Mouse (Mus musculus): Measurements from ENCODE around the gene Kcnq1.

GRCm38 (mm10) chr7:143303557-143303956, 197.4 kb downstream of the Kcnq1 start:
- TF ChIP-seq CTCF (IDR thresholded peaks at IDR 0.05; ENCODE audit: extremely low read depth, insufficient read depth, low read length) = no peak
- TF ChIP-seq POLR2A (IDR thresholded peaks at IDR 0.05; ENCODE audit: extremely low read depth, insufficient read depth, low read length) = no peak
